In the genomic region with DNA sequence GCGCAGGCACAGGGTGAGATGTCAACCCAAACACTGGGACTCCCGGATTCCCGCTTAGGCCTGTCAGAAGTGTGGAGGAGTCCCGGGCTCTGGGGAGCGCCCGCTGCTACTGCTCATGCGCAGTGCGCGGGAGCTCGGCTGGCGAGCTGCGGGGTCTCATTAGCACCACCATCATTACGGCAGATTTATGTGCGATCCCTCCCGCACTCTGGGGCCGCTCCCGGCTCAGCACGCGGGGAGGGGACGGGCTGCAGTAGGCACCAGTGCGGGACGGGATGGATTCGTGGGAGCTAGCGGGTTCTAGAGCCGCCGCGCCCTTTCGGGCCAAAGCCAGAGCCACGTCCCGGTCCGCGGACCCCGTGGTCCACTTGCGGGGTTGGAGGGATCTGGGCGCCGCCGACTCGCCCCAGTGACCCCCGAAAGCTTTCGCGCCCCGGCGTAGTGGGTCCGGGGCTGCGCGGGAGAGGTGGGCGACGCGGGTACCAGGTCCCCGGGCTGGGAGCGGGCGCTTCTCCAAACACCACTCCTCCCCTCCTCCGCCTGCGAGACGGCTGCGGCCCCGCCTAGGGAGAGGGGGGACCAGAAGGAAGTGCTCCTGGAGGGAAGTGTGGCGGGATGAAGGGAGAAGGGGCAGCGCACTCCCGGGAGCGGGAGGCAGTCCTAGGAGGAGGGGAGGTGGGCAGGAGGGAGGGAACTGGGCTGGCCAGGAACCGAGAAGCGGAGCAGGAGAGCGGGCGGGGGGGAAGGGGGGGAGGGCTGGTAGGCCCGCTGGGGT, we compare ENCODE assay signal across 7 mouse cellular contexts. TPM values are rescaled to one million over a fixed set of nuclear protein-coding genes. Genes with fewer than 3 reads are reported as not detected.
DNase-seq lines count a peak whose midpoint lies in the region; ATAC-seq and TF ChIP-seq lines count a peak whose summit lies in the region.

No protein-coding gene starts in this region.

- no peak for TF ChIP-seq POLR2A in testis, adult 2 months (IDR thresholded peaks at IDR 0.05; ENCODE audit: control insufficient read depth, low read depth, low read length)

- peak overlapping the region; percentile 92 for H3K27ac ChIP-seq in hindbrain, embryonic 15.5 days (replicated peaks)
- H3K27ac ChIP-seq in limb, embryonic 13.5 days: peak overlapping the region; percentile 84
- peak overlapping the region; percentile 86 for H3K27ac ChIP-seq in midbrain, embryonic 15.5 days
- no peak overlapping the region for H3K27ac ChIP-seq in testis, adult 2 months (ENCODE audit: control insufficient read depth, insufficient read depth, low read depth, low read length)

- peak overlapping the region; percentile 86 for H3K4me3 ChIP-seq in hindbrain, embryonic 15.5 days
- H3K4me3 ChIP-seq in limb, embryonic 13.5 days: peak overlapping the region; percentile 70
- H3K4me3 ChIP-seq in midbrain, embryonic 15.5 days: peak overlapping the region; percentile 67
- peak overlapping the region; percentile 75 for H3K4me3 ChIP-seq in testis, adult 2 months (ENCODE audit: control insufficient read depth, low read depth, low read length)

- ATAC-seq in frontal cortex, adult (ENCODE audit: low TSS enrichment): peak; percentile 72
- ATAC-seq in hindbrain, embryonic 15.5 days (ENCODE audit: low FRiP score, low read depth): peak; percentile 89
- ATAC-seq in limb, embryonic 13.5 days (ENCODE audit: low FRiP score, low read depth): peak; percentile 87
- ATAC-seq in midbrain, embryonic 15.5 days (replicated peaks): peak; percentile 88

- TF ChIP-seq CTCF in testis, adult 2 months (IDR thresholded peaks at IDR 0.05; ENCODE audit: control insufficient read depth, insufficient read depth, insufficient replicate concordance, low read depth, low read length): no peak

- H3K9me3 ChIP-seq in hindbrain, embryonic 15.5 days: no peaks in the 10 kb centered on the region
- peaks cover 7% of the 10 kb centered on the region; the same call in 1 of the 2 replicates for H3K9me3 ChIP-seq in limb, embryonic 13.5 days
- H3K9me3 ChIP-seq in midbrain, embryonic 15.5 days: no peaks in the 10 kb centered on the region

- 1% methylated on average over 56 of the region's 66 CpGs for WGBS in hindbrain, embryonic 15.5 days
- under 1% methylated on average over 59 of the region's 66 CpGs for WGBS in limb, embryonic 13.5 days
- under 1% methylated on average over 58 of the region's 66 CpGs for WGBS in midbrain, embryonic 15.5 days

- no peaks in the 10 kb centered on the region for H3K36me3 ChIP-seq in hindbrain, embryonic 15.5 days
- no peaks in the 10 kb centered on the region for H3K36me3 ChIP-seq in limb, embryonic 13.5 days
- H3K36me3 ChIP-seq in midbrain, embryonic 15.5 days (replicated peaks): no peaks in the 10 kb centered on the region
- H3K36me3 ChIP-seq in testis, adult 2 months (ENCODE audit: control insufficient read depth, insufficient read depth, low read length): no peaks in the 10 kb centered on the region

- peak; percentile 91 for DNase-seq in ZHBTc4 (ENCODE audit: low read depth, low spot score)
- DNase-seq in cerebellum, adult 8-10 months: peak; percentile 76

- no peaks in the 10 kb centered on the region for H3K27me3 ChIP-seq in hindbrain, embryonic 15.5 days
- H3K27me3 ChIP-seq in limb, embryonic 13.5 days: peaks cover 13% of the 10 kb centered on the region
- no peaks in the 10 kb centered on the region for H3K27me3 ChIP-seq in midbrain, embryonic 15.5 days (replicated peaks)
- peaks cover 3% of the 10 kb centered on the region; the same call in 1 of the 2 replicates for H3K27me3 ChIP-seq in testis, adult 2 months (ENCODE audit: control insufficient read depth, insufficient read depth, low read length)

- peak overlapping the region; percentile 91 for H3K9ac ChIP-seq in hindbrain, embryonic 15.5 days
- H3K9ac ChIP-seq in limb, embryonic 13.5 days: peak overlapping the region; percentile 87
- H3K9ac ChIP-seq in midbrain, embryonic 15.5 days: peak overlapping the region; percentile 73

- H3K4me1 ChIP-seq in hindbrain, embryonic 15.5 days (replicated peaks): peaks cover 30% of the 10 kb centered on the region
- H3K4me1 ChIP-seq in limb, embryonic 13.5 days: peaks cover 15% of the 10 kb centered on the region
- peaks cover 25% of the 10 kb centered on the region for H3K4me1 ChIP-seq in midbrain, embryonic 15.5 days
- H3K4me1 ChIP-seq in testis, adult 2 months (ENCODE audit: control insufficient read depth, insufficient read depth, low read length): peaks cover 11% of the 10 kb centered on the region

- peak overlapping the region; percentile 98 for H3K4me2 ChIP-seq in hindbrain, embryonic 15.5 days
- H3K4me2 ChIP-seq in limb, embryonic 13.5 days (replicated peaks): peak overlapping the region; percentile 87
- peak overlapping the region; percentile 93 for H3K4me2 ChIP-seq in midbrain, embryonic 15.5 days

RNA-seq across cellular contexts. Expression of a gene that starts 24.8 kb away (rescaled TPM):
- 56.8 and 62.0 TPM in 2 replicates for polyA plus RNA-seq in hindbrain, embryonic 15.5 days (2015; fragmentation: Nextera tagmentation; extraction: Ambion mirVana)
- 28.1 and 29.3 TPM in 2 replicates for polyA plus RNA-seq in limb, embryonic 13.5 days (2015; fragmentation: Nextera tagmentation; extraction: Ambion mirVana)
- polyA plus RNA-seq in midbrain, embryonic 15.5 days (2015; fragmentation: Nextera tagmentation; extraction: Ambion mirVana): 67.2 and 68.0 TPM in 2 replicates
- 54.3 and 64.0 TPM in 2 replicates for polyA plus RNA-seq in testis, adult 2 months (2012; rRNA removed)
